Mouse (Mus musculus): ENCODE measurements around the gene Crebrf.

DNA sequence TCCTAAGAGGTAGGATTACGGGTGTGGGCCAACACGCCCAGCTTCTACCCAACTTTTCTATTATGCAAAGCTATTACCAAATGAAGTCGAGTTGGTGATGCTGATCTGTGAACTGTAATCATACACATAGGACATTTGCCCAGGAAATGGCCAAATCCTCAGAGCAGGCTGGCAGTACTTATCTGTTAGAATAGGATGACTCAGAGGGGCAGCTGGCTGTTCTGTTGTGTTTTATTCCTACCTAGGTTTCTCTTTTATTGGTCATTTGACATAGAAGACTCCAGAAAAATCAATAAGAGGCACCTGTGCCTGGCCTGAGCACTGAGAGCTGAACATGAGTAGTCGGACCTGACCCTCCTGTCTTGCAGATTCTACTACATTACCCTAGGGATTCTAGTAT lies 12.8 kb upstream of the Crebrf start:
- TF ChIP-seq CTCF (conservative IDR thresholded peaks at IDR 0.05 in 1 of 2, IDR thresholded peaks at IDR 0.05 in 1 of 2; ENCODE audit: low read depth in 2 of 2, low read length in 2 of 2): no peak
- TF ChIP-seq EP300 (IDR thresholded peaks at IDR 0.05; ENCODE audit: low read length): no peak
- no peak for TF ChIP-seq POLR2A (IDR thresholded peaks at IDR 0.05; ENCODE audit: low read depth, low read length)
- no peak for TF ChIP-seq JUN (IDR thresholded peaks at IDR 0.05; ENCODE audit: insufficient read depth, low read depth, low read length)
- no peak for TF ChIP-seq RCOR1 (conservative IDR thresholded peaks at IDR 0.05; ENCODE audit: low read depth, low read length)
- TF ChIP-seq TCF12 (IDR thresholded peaks at IDR 0.05; ENCODE audit: low read depth, low read length): no peak
- TF ChIP-seq ELF1 (IDR thresholded peaks at IDR 0.05; ENCODE audit: low read depth, low read length): no peak
- TF ChIP-seq BHLHE40 (IDR thresholded peaks at IDR 0.05; ENCODE audit: low read depth, low read length): no peak
- TF ChIP-seq MAX (IDR thresholded peaks at IDR 0.05; ENCODE audit: low read length): no peak
- TF ChIP-seq SIN3A (IDR thresholded peaks at IDR 0.05; ENCODE audit: low read length): no peak
- no peak for TF ChIP-seq E2F4 (IDR thresholded peaks at IDR 0.05; ENCODE audit: insufficient replicate concordance, low read depth, low read length)
- no peak for TF ChIP-seq ZMIZ1 (IDR thresholded peaks at IDR 0.05; ENCODE audit: low read depth, low read length)
- no peak for TF ChIP-seq MEF2A (IDR thresholded peaks at IDR 0.05; ENCODE audit: borderline replicate concordance, low read depth, low read length)

Data from CH12.LX (cell line).